Mouse (Mus musculus) brain, embryonic 14.5 days (tissue): ENCODE results near the gene Lpin2.

Experiments used
- CTCF ChIP-seq: fragments of 200-500 bp; IDR thresholded peaks from 2 replicates; pipeline ENCODE4 v1.5.1; 2012; ENCODE audit warnings: inconsistent platforms, mild to moderate bottlenecking, moderate library complexity, borderline replicate concordance; ENCODE audit not compliant: insufficient read depth, insufficient read length; ENCODE audit errors: extremely low read depth
- POLR2A ChIP-seq: fragments of 200-500 bp; IDR thresholded peaks from 2 replicates; pipeline ENCODE4 v1.6.1; 2012; ENCODE audit warnings: mild to moderate bottlenecking, inconsistent platforms, borderline replicate concordance; ENCODE audit not compliant: poor library complexity, insufficient read depth, insufficient read length, severe bottlenecking; ENCODE audit errors: extremely low read depth

- TF ChIP-seq POLR2A (no peak), CTCF (no peak)
Measured at GRCm38 (mm10) chr17:71180601-71181000, 1.8 kb upstream of the Lpin2 start.
